Mouse (Mus musculus) forebrain, embryonic 12.5 days (tissue): Measurements from ENCODE around the gene Trpc3. TPM values are rescaled to one million over a fixed set of nuclear protein-coding genes. Genes with fewer than 3 reads are reported as not detected.
"Not testable (repeated sequence)": the region's sequence is repeated elsewhere in the genome, so short reads cannot be mapped to it uniquely, and the experiment has no call there.

Experiments
- ATAC-seq: fragments of 200-750 bp; cut with Nextera tagmentation; 2 replicates; pipeline ENCODE4 v1.8.0; 2017; ENCODE audit warnings: moderate TSS enrichment; ENCODE audit not compliant: low FRiP score
- H3K27ac ChIP-seq: fragments of 300-500 bp; sonication (generic); 2 replicates; pipeline ENCODE4 v1.5.1; 2016; ENCODE audit warnings: mild to moderate bottlenecking
- H3K27me3 ChIP-seq: fragments of 300-500 bp; sonication (generic); 2 replicates; pipeline ENCODE4 v1.6.1; 2016; ENCODE audit warnings: mild to moderate bottlenecking
- H3K36me3 ChIP-seq: fragments of 300-500 bp; sonication (generic); replicated peaks from 2 replicates; pipeline ENCODE4 v1.6.1; 2016; ENCODE audit warnings: mild to moderate bottlenecking
- H3K4me1 ChIP-seq: fragments of 300-500 bp; sonication (generic); 2 replicates; pipeline ENCODE4 v1.6.1; 2016
- H3K4me2 ChIP-seq: fragments of 300-500 bp; sonication (generic); 2 replicates; pipeline ENCODE4 v1.6.1; 2016; ENCODE audit warnings: mild to moderate bottlenecking, moderate library complexity
- H3K4me3 ChIP-seq: fragments of 300-500 bp; sonication (generic); replicated peaks from 2 replicates; pipeline ENCODE4 v1.5.1; 2016; ENCODE audit warnings: mild to moderate bottlenecking
- H3K9ac ChIP-seq: fragments of 300-500 bp; sonication (generic); 2 replicates; pipeline ENCODE4 v1.6.1; 2016; ENCODE audit warnings: mild to moderate bottlenecking
- H3K9me3 ChIP-seq: fragments of 300-500 bp; sonication (generic); 2 replicates; pipeline ENCODE4 v1.6.1; 2016
- WGBS: fragments of 180-500 bp; shearing (Covaris S2); methylation state at CpG from one replicate; pipeline ENCODE4 v1.1.7; 2016; 5-methylcytosine and 5-hydroxymethylcytosine counted together
- polyA plus RNA-seq: library from polyadenylated mRNA; unstranded; fragments of >200 nt; fragmentation: Nextera tagmentation; extraction: Ambion mirVana; gene quantifications from 2 replicates; pipeline ENCODE4 v1.2.1, GENCODE M21; 2016

Gene Trpc3
- polyA plus RNA-seq, 1 experiment from 2014 or later = 5.7 TPM

DNA sequence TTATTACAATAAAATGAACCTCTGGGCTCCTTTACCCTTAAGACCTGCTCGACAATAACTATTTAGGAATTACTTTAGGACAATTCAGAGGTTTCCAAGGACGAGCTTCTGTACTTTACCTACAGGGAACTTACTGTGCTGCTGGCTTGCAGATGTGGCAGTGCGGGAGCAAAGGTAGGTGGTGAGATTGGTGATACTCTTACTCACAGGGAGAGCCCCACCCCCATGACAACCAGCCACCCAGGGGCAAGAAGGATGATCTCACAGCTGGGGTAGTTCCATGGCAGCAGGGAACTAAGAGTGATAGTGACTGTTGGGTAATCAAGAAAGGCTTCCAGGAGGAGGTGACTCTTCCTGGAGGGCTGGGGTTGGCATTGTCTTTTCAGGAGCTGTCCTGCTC, 46.6 kb downstream of the Trpc3 start:
- Histone ChIP-seq H3K4me2 (no peak overlapping the region), H3K9ac (no peak overlapping the region), H3K27ac (no peak overlapping the region), H3K27me3 (no peaks in the 10 kb centered on the region), H3K4me1 (no peaks in the 10 kb centered on the region), H3K9me3 (no peaks in the 10 kb centered on the region), H3K4me3 (no peak overlapping the region), H3K36me3 (no peaks in the 10 kb centered on the region)
- 74% methylated on average over 3 of the region's 3 CpGs for WGBS
- ATAC-seq = no peak

DNA sequence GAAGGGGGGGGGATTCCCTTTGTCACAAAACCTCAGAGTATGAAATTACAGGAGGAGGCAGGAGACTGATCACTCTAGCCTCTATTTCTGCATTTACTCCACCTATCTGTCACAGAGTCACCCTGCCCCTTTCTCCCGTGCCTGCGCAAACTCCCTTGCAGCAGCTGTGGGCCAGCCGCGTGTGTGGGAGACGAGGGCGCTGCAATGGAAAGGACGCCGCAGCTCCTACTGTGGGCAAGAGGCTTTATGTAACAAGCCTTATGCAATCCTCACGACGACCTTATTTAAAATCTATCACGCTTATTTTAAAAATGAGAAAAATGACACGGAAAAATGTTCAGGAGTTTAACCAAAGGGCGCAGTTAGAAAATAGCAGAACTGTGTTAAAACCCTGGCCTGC, 47.2 kb downstream of the Trpc3 start:
- H3K27me3 ChIP-seq = no peaks in the 10 kb centered on the region
- ATAC-seq = no peak
- no peaks in the 10 kb centered on the region for H3K4me1 ChIP-seq
- no peaks in the 10 kb centered on the region for H3K9me3 ChIP-seq
- no peak overlapping the region for H3K27ac ChIP-seq
- no peaks in the 10 kb centered on the region for H3K36me3 ChIP-seq
- no peak overlapping the region for H3K9ac ChIP-seq
- H3K4me3 ChIP-seq = no peak overlapping the region
- no peak overlapping the region for H3K4me2 ChIP-seq
- 74% methylated on average over 13 of the region's 13 CpGs for WGBS

DNA sequence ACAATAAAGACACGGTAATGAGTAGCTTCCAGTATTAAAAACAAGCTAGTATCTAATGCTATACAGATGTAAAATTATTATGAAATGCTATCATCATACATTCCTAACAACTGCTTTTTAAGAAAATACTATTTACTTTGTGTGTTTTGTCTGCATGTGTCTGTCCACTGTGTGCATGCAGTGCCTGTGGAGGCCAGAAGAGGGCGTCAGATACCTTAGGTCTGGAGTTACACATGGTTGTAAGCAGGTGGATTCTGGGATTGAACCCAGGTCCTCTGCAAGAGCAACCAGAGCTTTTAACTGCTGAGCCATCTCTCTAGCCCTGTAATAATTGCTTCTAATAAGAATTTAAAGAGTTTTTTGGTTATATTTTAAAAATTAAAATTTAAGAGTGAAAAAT, 49.2 kb downstream of the Trpc3 start:
- Histone ChIP-seq H3K36me3 (no peaks in the 10 kb centered on the region), H3K9ac (no peak overlapping the region), H3K9me3 (no peaks in the 10 kb centered on the region), H3K4me1 (no peaks in the 10 kb centered on the region), H3K4me3 (no peak overlapping the region), H3K4me2 (no peak overlapping the region), H3K27ac (no peak overlapping the region), H3K27me3 (no peaks in the 10 kb centered on the region)
- ATAC-seq = no peak
- WGBS = 62% methylated on average over 2 of the region's 2 CpGs

DNA sequence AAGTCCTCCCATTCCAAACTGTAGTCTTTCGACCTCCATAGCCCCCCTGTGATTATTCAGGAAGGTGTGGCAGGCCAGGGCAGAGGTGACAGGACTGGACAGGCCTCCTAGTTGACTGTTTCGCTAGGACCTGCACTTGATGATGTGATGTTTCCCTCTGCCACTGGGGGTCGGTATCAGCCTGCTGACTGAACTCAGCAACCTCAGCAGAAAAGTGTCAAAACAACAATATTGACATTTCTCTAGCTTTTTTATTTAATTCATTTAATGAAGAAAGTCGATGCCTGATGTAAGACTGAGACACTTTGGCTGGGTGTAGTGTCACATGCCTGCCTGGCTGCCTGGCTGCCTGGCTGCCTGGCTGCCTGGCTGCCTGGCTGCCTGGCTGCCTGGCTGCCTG, 54.5 kb downstream of the Trpc3 start:
- Histone ChIP-seq H3K4me3 (no peak overlapping the region), H3K9me3 (no peaks in the 10 kb centered on the region), H3K4me1 (no peaks in the 10 kb centered on the region), H3K9ac (no peak overlapping the region), H3K27ac (no peak overlapping the region), H3K27me3 (no peaks in the 10 kb centered on the region), H3K36me3 (no peaks in the 10 kb centered on the region), H3K4me2 (no peak overlapping the region)
- WGBS = 19% methylated on average over 4 of the region's 4 CpGs
- ATAC-seq = no peak

DNA sequence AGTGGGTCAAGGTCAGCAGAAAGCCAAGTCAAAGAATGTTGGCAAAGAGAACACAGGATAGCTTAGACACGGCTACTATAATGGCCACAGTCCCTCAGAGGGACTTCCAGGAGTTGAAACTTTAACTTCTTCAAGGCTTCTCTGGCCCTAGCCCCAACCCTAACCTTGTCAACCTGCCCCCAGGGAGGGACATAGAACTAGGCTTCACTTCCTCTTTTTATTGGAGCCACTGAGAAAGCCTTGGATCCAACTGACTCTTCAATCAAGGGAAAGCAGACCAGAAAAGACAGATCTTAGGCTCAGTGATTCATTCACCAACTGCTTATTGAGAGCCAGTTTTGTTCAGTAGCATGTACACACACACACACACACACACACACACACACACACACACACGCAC, 63.2 kb downstream of the Trpc3 start:
- no peaks in the 10 kb centered on the region for H3K27me3 ChIP-seq
- no peak overlapping the region for H3K4me3 ChIP-seq
- no peak overlapping the region for H3K9ac ChIP-seq
- no peak overlapping the region for H3K4me2 ChIP-seq
- H3K9me3 ChIP-seq = no peaks in the 10 kb centered on the region
- H3K36me3 ChIP-seq = no peaks in the 10 kb centered on the region
- WGBS = 88% methylated on average over 2 of the region's 2 CpGs
- no peaks in the 10 kb centered on the region for H3K4me1 ChIP-seq
- no peak overlapping the region for H3K27ac ChIP-seq
- no peak for ATAC-seq

DNA sequence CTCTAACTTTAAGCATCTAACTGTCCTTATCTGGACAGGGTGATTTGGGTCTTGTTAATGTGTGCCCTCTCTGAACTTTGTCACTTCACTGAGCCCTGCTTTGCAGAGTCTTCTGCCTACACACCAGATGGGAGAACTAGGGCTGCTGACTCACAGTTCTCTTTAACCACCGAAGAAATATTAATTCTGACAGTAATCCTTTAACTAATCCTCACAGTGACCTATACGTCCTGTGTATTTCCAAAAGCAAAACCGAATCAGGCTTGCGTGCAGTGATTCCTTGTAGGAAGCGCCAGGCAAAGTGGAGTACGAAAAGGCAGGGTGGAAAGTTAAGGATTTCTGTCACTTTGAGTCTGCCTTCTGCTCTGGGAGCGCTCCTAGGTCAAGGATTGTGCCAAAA, 71.8 kb downstream of the Trpc3 start:
- Histone ChIP-seq H3K9ac (no peak overlapping the region), H3K4me3 (no peak overlapping the region), H3K9me3 (no peaks in the 10 kb centered on the region), H3K36me3 (no peaks in the 10 kb centered on the region), H3K4me2 (no peak overlapping the region), H3K27me3 (no peaks in the 10 kb centered on the region), H3K4me1 (peaks cover 4% of the 10 kb centered on the region), H3K27ac (no peak overlapping the region)
- no peak for ATAC-seq
- 73% methylated on average over 7 of the region's 7 CpGs for WGBS

DNA sequence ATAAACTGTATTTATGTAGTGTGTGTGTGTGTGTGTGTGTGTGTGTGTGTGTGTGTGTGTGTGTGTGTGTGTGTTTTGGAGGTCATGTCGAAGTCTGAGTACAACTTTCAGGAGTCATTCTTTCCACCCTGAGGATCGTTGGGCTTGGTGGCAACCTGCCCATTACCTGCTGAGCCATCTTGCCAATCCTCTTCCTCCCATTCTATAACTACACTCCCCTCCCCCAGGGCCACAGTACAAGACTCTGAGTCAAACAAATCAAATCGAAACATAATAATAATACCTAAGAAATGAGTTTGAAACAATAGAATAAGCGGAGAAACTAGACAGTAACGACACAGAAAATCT, 76.1 kb downstream of the Trpc3 start:
- no peaks in the 10 kb centered on the region for H3K9me3 ChIP-seq
- no peak for ATAC-seq
- H3K9ac ChIP-seq = no peak overlapping the region
- 65% methylated on average over 5 of the region's 5 CpGs for WGBS
- H3K4me2 ChIP-seq = no peak overlapping the region
- H3K27ac ChIP-seq = no peak overlapping the region
- no peaks in the 10 kb centered on the region for H3K27me3 ChIP-seq
- H3K36me3 ChIP-seq = no peaks in the 10 kb centered on the region
- H3K4me1 ChIP-seq = peaks cover 10% of the 10 kb centered on the region
- peak overlapping the region; percentile 67; the same call in 1 of the 2 replicates for H3K4me3 ChIP-seq

DNA sequence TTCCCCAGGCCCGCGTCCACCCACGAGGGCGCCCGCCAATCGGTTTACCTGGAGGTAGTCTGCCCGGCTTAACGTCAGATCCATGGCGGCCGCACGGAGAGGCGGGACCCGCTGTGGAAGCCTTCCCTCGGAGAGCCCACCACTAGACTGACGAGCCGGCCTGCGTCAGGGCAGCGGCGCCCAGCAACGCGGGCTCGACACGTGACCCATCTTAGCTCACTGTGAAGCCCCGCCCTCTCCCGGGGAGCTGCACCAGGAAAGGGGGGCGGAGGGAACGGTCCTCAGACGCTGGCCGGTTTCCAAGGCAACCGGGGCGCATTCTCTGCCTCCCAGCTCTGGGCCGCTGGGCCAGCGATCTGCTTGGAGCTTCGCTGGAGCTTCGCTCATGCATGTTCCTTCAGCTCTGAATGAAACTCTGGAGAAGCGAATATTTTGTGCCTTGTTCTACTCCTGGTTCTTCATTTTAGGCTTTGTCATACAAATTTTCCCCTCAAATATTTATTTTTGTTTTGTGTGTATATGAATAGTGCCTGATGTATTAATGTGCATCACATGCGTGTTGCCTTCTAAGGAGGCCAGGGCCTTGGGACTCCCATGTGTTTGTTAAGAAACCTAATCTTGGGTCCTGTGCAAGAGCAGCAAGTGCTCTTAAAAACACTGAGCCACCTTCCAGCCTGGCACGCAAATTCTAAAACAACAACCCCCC, 76.6 kb downstream of the Trpc3 start, which contains the start of gene Bbs7:
Bbs7 (minus strand) TSS at position 276 of the 706 bp plus-strand sequence.
- Histone ChIP-seq H3K27ac (peak within 1 kb of the TSS; percentile 36), H3K4me3 (peak within 1 kb of the TSS; percentile 67), H3K36me3 (no peaks in the 10 kb centered on the region), H3K4me2 (peak within 1 kb of the TSS; percentile 64), H3K4me1 (peaks cover 10% of the 10 kb centered on the region), H3K9me3 (no peaks in the 10 kb centered on the region), H3K27me3 (no peaks in the 10 kb centered on the region), H3K9ac (peak within 1 kb of the TSS; percentile 70)
- ATAC-seq = peak; percentile 100
- WGBS = 3% methylated on average over 38 of the region's 38 CpGs

DNA sequence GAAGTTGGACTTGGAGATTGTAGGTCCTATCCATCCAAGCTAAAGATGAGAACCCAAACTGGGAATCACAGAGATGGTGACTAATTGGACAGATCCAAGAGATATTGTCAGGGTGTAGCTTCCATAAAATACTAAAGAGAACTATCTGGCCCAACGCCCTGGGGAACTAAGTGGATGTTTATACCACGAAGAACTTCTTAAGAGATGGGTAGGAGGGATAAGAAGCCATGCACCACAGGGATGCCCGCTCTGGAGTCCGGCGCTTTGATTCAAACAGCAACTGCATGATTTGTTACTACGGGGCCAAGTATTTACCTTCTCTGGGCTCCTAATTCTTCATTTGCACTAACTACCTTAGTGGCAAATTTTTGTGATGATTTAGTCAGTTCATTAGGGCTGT, 77.3 kb downstream of the Trpc3 start:
- H3K9ac ChIP-seq = peak overlapping the region; percentile 70
- peaks cover 10% of the 10 kb centered on the region for H3K4me1 ChIP-seq
- H3K27ac ChIP-seq = peak overlapping the region; percentile 36
- H3K4me3 ChIP-seq = peak overlapping the region; percentile 67
- H3K36me3 ChIP-seq = no peaks in the 10 kb centered on the region
- ATAC-seq = peak; percentile 40
- 1% methylated on average over 6 of the region's 6 CpGs for WGBS
- peak overlapping the region; percentile 64 for H3K4me2 ChIP-seq
- H3K9me3 ChIP-seq = no peaks in the 10 kb centered on the region
- no peaks in the 10 kb centered on the region for H3K27me3 ChIP-seq

DNA sequence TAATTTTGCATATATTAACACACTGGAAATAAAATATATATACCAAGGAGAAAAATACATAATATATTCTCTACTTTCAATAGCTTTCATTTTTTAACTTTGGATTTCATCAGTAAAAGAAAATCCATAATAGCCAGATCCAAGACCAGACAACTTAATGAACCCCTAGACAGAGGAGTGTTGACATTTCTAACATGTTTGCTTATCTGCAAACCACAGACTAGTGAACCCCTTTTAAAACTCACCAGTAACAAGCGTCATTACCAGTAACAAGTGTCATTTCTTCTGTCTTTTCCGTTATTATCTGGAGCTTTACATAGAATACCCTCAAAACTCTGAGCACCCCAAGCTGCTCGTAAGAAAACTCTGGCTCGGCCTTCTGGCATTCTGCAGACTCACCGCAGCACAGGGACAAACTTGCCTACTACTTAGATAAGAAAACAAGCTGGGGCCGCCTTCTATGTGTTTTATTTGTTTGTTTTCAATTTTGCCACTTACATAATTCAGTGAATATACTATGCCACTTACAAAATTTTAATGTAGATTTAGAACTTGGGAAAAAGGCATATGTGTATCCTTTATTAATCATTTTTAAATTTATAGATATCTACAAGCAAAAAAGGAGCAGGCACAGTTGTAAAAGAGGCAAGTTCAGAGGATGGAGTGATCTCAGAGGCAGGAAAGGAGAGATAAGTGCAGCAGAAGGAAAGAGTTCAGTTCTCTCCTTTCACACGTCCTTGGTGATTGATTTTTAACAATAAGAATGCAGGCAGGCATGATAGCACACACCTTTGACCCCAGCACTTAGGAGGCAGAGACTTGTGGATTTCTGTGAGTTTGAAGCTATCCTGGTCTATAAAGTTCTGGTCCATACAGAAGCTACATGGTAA, 83.8 kb downstream of the Trpc3 start:
- H3K4me3 ChIP-seq = no peak overlapping the region
- ATAC-seq = no peak
- WGBS = 87% methylated on average over 7 of the region's 7 CpGs
- no peaks in the 10 kb centered on the region for H3K4me1 ChIP-seq
- no peak overlapping the region for H3K4me2 ChIP-seq
- no peaks in the 10 kb centered on the region for H3K27me3 ChIP-seq
- no peak overlapping the region for H3K27ac ChIP-seq
- no peaks in the 10 kb centered on the region for H3K9me3 ChIP-seq
- 0 out of 2 replicates have a peak, but pooled peaks cover 6% of the 10 kb centered on the region for H3K36me3 ChIP-seq
- H3K9ac ChIP-seq = no peak overlapping the region

DNA sequence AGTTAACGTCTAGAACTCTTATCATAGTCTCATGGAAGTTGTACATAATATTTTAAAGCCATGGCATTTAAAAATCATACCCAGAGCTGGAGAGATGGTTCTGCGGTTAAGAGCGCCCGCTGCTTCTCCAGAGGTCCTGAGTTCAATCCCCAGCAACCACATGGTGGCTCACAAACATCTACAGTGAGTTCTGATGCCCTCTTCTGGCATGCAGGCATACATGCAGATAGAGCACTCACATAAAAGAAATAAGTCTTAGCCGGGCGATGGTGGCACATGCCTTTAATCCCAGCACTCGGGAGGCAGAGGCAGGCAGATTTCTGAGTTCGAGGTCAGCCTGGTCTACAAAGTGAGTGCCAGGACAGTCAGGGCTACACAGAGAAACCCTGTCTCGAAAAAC, 90.2 kb downstream of the Trpc3 start:
- ATAC-seq, H3K36me3 ChIP-seq, H3K9ac ChIP-seq, H3K4me1 ChIP-seq, H3K4me2 ChIP-seq, H3K27me3 ChIP-seq, H3K27ac ChIP-seq, H3K9me3 ChIP-seq, H3K4me3 ChIP-seq: not testable (repeated sequence)
- 89% methylated on average over 8 of the region's 9 CpGs for WGBS

DNA sequence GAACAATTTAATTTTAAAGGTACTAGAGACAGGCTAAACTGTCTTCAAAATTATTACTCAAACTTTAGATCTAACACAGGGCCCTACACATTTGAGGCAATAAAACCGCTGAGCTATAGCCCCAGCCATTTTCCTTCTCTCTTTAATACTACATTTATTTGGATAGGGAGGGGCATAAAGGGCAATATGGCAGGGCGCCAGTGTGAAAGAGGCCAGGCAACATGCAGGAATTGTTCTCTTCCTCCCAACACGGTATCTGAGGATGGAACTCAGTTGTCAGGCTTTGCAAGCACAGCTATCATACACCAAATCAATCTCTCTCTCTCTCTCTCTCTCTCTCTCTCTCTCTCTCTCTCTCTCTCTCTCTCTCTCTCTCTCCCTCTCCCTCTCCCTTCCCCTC, 91.2 kb downstream of the Trpc3 start:
- Histone ChIP-seq H3K4me3 (no peak overlapping the region), H3K4me2 (no peak overlapping the region), H3K4me1 (no peaks in the 10 kb centered on the region), H3K9ac (no peak overlapping the region), H3K9me3 (no peaks in the 10 kb centered on the region), H3K27ac (no peak overlapping the region), H3K27me3 (no peaks in the 10 kb centered on the region), H3K36me3 (0 out of 2 replicates have a peak, but pooled peaks cover 6% of the 10 kb centered on the region)
- WGBS = 87% methylated on average over 3 of the region's 3 CpGs
- no peak for ATAC-seq
